ENCODE assay signal across 8 mouse cellular contexts in genomic region chr19:23447221-23447987, GRCm38 (mm10). TPM values are rescaled to one million over a fixed set of nuclear protein-coding genes. Genes with fewer than 3 reads are reported as not detected.
DNase-seq lines count a peak whose midpoint lies in the region; ATAC-seq and TF ChIP-seq lines count a peak whose summit lies in the region.

No protein-coding gene starts in this region.

- H3K4me3 ChIP-seq in C2C12 (ENCODE audit: insufficient read depth, poor library complexity, severe bottlenecking), result peak overlapping the region; percentile 21

- ATAC-seq in Patski, result peak; percentile 59

- no peaks in the 10 kb centered on the region for H3K79me2 ChIP-seq in C2C12 (ENCODE audit: control insufficient read depth, insufficient read depth)

- H3K36me3 ChIP-seq in C2C12 (ENCODE audit: control insufficient read depth, insufficient read depth), result no peaks in the 10 kb centered on the region

- TF ChIP-seq CTCF in C2C12 (IDR thresholded peaks at IDR 0.05; ENCODE audit: control insufficient read depth, insufficient read depth, insufficient read length) (no peak), Patski (IDR thresholded peaks at IDR 0.05) (no peak)

- POLR2A ChIA-PET in Patski (lab: Charles Lee), result no interaction called here

- H3K79me3 ChIP-seq in C2C12 (ENCODE audit: low read depth), result no peaks in the 10 kb centered on the region

- peak overlapping the region; percentile 49 for H3ac ChIP-seq in C2C12 (ENCODE audit: control insufficient read depth, insufficient read length, low read depth)

- DNase-seq in Patski (ENCODE audit: low read depth, low spot score), result no peak
- peak; percentile 74 for DNase-seq in embryo, embryonic 10 days (ENCODE audit: low spot score)
- peak; percentile 13 to 35 for DNase-seq in heart, adult 9 months (ENCODE audit: low spot score in 2 of 2)
- DNase-seq in kidney, postnatal 10 days, result peak; percentile 15
- DNase-seq in lung, postnatal 14 days, result peak; percentile 18
- peak; percentile 39 to 44 for DNase-seq in right cerebral cortex, adult 2 months (ENCODE audit: low spot score in 2 of 2)
- no peak for DNase-seq in layer of hippocampus, adult 18-20 months (ENCODE audit: low spot score in 2 of 2)

- in situ Hi-C loops in Patski (cut with MboI; ENCODE audit: low pct_unique_long_range_greater_than_20kb), result no loop called here

- CTCF ChIA-PET in Patski (lab: Charles Lee), result no interaction called here

- H3K27me3 ChIP-seq in C2C12 (ENCODE audit: control insufficient read depth, insufficient read depth, insufficient read length) (no peaks in the 10 kb centered on the region), Patski (peaks cover 27% of the 10 kb centered on the region)

TF ChIP-seq in C2C12, 6 proteins besides CTCF, POLR2A, EP300 and RAD21:
- TF ChIP-seq MYOD1 (IDR thresholded peaks at IDR 0.05; ENCODE audit: control insufficient read depth, insufficient read length, low read depth), result peak; percentile 33
- no peak for TF ChIP-seq FOSL1 (IDR thresholded peaks at IDR 0.05; ENCODE audit: insufficient read depth, low read length, poor library complexity, severe bottlenecking)
TF ChIP-seq in C2C12: peak in this region for 1.

RNA-seq across cellular contexts. Expression of gene Mamdc2, which starts 0.8 kb away (rescaled TPM):
- polyA plus RNA-seq in C2C12 (2012; fragmentation: generic; extraction: Trizol) (0.77 TPM), Patski (2021) (not detected)
- total RNA-seq in layer of hippocampus, adult 18-20 months (2021), result under 1 TPM; 0.68 to 0.79 TPM

Comparison
In these comparisons a context has a peak if more than half of its experiments do, and no peak if none do; other contexts are left out.
1. DNase-seq: peak in embryo, embryonic 10 days (single experiment), heart, adult 9 months (2 of 2), kidney, postnatal 10 days (single experiment), lung, postnatal 14 days (single experiment) and right cerebral cortex, adult 2 months (2 of 2); none in Patski (single experiment) and layer of hippocampus, adult 18-20 months (0 of 2).